Mouse (Mus musculus): Measurements from ENCODE around the gene Hoxa6. TPM values are rescaled to one million over a fixed set of nuclear protein-coding genes. Genes with fewer than 3 reads are reported as not detected.

The Hoxa6 gene
- total RNA-seq, 2 experiments from 2014 or later = not detected

DNA sequence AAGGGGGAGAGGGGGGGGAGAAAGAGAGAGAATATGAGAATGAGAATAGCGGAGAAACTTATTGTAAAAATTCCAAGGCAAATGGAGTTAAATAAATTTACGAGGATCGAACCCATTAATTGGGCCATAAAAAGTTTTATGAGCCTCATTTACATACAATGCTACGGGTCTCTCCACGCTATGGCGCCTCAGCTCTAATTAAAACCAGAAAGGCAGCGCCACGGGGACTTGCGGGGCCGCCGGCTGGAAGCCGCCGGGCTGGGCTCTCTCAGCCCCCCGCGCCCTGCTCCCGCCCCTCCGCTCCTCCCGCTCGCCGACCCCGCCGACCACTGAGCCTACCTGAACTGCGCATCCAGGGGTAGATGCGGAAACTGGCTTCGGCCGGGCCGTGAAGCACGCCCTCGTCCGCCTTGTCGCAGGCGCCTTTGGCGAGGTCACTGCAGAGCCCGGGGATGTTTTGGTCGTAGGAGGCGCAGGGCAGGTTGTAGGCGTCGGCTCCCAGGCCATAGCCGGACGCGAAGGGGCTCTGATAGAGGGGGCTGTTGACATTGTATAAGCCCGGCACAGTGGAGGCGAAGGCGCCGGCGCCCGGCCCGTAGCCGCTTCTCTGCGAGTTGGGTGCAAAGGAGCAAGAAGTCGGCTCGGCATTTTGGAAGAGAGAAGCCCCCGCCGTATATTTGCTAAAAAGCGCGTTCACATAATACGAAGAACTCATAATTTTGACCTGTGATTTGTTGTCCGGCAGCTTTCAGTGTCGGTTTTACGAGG lies 8.4 kb upstream of the Hoxa6 start:
- no peak for DNase-seq (ENCODE audit: low spot score in 2 of 2)

DNA sequence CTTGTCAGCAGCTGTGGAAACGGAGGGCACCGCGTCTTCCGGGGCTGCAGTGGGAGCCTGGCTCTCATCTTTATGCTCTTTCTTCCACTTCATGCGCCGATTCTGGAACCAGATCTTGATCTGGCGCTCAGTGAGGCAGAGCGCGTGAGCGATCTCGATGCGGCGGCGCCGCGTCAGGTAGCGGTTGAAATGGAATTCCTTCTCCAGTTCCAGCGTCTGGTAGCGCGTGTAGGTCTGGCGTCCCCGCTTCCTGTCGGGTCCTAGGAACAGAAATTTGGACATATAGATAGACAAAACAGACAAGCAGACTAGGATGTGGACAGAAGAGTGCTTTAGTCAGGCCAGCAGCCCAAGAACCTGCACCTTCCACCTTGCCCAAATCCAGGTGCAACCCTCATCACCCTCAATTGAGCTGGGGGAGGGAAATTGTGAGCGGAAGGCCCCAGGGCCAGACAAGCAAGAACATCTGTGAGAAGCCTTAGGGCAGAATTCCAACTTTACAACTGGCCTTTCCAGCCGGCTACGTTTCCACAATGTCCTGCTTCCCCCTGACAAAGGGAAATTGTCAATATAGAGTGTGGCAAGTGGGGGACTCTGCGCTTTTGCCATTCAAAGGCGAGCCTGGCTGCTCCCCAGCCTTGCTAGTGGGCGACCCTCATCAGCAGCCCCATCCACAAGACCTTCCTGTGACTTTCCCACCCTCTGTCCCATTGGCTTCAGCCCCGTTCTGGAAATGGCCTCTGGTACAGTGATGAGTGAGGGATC lies 7.4 kb upstream of the Hoxa6 start:
- DNase-seq (ENCODE audit: low spot score in 2 of 2) = no peak

DNA sequence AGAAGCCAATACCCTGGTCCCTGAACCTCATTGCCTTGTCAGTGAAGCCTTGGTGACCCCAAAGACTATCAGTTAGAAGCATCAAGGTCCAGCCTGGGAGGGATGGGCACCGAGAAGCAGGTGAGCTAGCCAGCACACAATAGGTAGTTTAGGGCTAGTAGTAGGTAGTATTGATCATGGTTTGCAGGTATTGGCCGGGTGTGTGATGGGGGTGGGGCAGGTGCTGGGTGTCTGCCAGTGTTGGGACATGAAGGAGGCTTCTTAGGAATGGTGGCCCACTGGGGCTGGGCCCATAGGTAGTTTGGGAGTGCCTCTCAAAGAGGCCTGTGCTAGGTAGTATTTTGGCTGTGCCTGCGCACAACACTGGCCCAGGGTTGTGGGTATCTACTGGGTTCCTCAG lies 6.5 kb upstream of the Hoxa6 start:
- no peak for DNase-seq (ENCODE audit: low spot score in 2 of 2)

- DNase-seq (ENCODE audit: low spot score in 2 of 2) = no peak
Measured at GRCm38 (mm10) chr6:52214271-52214670, 5.7 kb upstream of the Hoxa6 start.

- no peak for DNase-seq (ENCODE audit: low spot score in 2 of 2)
Measured at GRCm38 (mm10) chr6:52213119-52213986, 4.8 kb upstream of the Hoxa6 start, which contains the start of the genes Hoxa3 and Gm28308. TSS of gene Hoxa3 (minus strand) at chr6:52213336. TSS of gene Gm28308 (minus strand) at chr6:52213339.

- no peak for DNase-seq (ENCODE audit: low spot score in 2 of 2)
Measured at GRCm38 (mm10) chr6:52212556-52213118, 4.1 kb upstream of the Hoxa6 start.

DNA sequence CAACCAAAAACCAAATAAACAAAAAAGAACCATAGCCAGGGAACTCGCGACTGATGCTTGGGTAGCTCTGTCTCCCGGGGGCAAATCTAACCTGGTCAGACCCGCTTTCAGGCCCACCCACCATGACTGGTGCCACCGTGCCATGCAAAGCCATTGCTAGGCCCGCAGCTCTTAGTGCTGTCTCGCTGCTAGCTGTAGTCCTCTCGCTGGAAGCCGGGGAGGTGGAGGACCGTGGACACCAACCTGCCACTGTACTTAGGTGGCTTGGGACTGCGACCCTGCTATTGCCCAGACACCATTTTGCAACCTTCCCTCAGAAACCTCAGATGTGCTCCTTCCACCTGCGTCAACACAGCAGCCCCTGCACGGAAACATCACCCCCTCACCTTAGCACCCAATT lies 3.4 kb upstream of the Hoxa6 start:
- DNase-seq (ENCODE audit: low spot score in 2 of 2) = no peak

GRCm38 (mm10) chr6:52211170-52211935 lies 2.8 kb upstream of the Hoxa6 start:
- DNase-seq (ENCODE audit: low spot score in 2 of 2) = peak; percentile 53 to 59

DNA sequence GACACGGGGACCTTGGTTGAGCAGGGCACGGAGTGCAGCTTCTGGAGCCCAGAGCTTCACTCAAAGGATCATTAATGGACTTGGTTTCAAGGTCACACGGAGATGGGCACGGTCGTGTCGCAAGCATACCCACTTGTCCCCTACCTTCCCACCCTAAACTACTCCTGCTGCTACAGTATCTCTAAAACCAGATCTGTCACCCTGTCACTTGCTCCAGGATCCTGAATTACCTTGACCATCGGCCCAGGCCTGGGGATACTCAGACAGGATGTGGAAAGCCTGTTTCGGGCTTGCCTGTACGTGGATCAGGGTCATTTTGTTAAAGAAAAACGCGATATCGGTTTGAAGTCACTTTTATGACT lies 1.1 kb upstream of the Hoxa6 start:
- DNase-seq (ENCODE audit: low spot score in 2 of 2) = no peak

DNA sequence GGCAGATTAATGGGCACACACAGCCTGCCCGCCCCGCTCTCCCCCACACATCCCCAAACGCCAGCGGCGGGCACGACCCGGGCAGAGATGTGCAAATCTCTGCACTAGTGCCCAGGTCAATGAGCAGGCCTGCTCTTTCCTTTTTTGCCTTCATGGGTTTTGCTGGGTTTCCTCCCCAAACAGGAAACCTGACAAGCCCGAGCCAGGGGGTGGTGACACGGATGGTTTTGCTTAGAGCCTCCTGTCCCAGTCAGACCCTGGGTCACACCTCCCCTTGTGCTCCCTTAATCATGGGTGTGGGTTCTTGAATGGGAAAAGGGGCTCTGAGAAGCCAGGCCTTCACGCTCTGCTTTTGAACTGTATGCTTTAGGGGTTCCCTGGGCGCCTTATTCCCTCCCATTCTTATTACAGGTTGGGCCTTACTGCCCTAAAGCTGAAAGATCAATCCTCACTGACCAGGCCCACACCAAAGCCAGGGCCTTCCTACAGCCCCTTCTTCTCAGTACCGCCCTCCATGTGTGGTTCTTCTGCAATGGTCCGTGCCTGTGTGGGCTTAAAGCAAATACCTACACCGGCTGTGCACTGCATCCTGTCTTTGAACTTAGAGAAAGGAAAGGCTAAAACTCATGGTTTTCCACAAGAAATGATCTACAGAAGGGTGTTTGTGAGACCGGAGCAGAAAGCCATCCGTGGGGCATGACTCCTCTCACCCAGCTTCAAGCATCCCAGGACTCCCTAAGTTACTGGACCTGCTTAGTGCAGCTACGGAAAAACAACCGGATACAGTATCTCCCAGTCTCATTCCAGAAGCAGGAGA lies 554 bp upstream of the Hoxa6 start:
- DNase-seq (ENCODE audit: low spot score in 2 of 2) = no peak

- no peak for DNase-seq (ENCODE audit: low spot score in 2 of 2)
Measured at GRCm38 (mm10) chr6:52207684-52207976, 892 bp downstream of the Hoxa6 start.

- no peak for DNase-seq (ENCODE audit: low spot score in 2 of 2)
Measured at GRCm38 (mm10) chr6:52206882-52207683, 1.4 kb downstream of the Hoxa6 start.

GRCm38 (mm10) chr6:52205638-52206621 lies 2.6 kb downstream of the Hoxa6 start:
- DNase-seq (ENCODE audit: low spot score in 2 of 2) = no peak

DNA sequence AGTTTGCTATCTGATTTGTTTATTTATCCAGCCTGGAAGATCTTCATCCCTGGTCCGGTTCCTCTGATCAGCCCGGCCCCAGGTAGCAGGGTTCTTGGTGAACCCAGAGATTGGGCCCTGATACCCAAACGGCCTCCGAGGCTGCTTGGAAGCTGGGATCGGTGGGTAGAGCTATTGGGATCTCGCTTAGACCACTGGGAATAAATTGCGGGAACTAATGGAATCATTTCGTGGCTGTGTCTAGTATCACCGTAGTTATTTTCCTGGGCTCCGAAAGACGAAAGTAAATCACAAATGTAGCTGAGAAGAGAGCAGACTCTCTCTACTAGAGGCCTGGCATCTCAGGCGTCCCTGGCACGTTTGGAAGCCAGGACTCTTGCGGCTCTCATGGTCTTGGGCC lies 3.3 kb downstream of the Hoxa6 start:
- DNase-seq (ENCODE audit: low spot score in 2 of 2) = no peak

- no peak for DNase-seq (ENCODE audit: low spot score in 2 of 2)
Measured at GRCm38 (mm10) chr6:52204050-52204752, 4.3 kb downstream of the Hoxa6 start, which contains the start of gene Hoxa5. TSS of gene Hoxa5 (minus strand) at chr6:52204587.

- DNase-seq (ENCODE audit: low spot score in 2 of 2) = no peak
Measured at GRCm38 (mm10) chr6:52203371-52204049, 5.0 kb downstream of the Hoxa6 start.

DNA sequence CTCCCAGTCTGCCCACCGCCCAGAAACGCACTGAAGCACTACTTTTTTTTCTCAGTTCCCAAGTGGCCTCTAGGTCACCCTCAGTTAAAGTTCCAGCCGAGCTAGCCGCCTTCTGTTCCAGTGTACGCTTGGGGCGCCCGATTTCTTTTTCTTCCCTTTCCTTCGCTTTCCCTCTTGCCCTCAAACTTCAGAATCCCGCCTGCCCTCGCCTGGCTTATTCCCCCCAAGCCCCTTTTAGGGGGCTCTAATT lies 5.5 kb downstream of the Hoxa6 start:
- no peak for DNase-seq (ENCODE audit: low spot score in 2 of 2)
